Mouse (Mus musculus) adrenal gland, postnatal 14 days (tissue): ENCODE measurements at regions not wholly inside any gene's neighbourhood (a gene's known extent, or its start where the extent isn't known, plus 50 kb on each side); places are given as distances from the start of the nearest gene placed in this dataset.

Experiments
- DNase-seq: peaks from one replicate; pipeline ENCODE4 v3.0.0; 2021; ENCODE audit warnings: mixed read lengths

DNA sequence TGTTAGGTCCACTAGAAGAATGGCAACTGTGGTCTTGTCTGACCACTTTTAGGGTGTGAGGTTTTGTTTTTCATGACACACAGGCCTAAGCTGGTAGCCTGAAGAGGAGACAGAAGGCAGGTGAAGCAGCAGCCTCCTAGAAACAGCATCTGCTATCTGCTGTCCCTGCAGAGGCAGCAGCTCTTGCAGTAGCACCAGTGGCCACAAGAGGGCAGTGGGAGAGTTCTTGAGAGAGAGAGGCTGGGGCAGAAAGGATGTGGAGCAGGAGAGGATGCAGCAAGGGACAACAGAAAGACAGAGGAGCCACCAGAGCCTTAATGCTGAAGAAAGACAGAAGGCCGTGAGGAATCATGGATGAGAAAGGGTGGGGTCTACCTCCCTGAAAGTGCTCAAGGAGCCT is 88.1 kb upstream of the Usp51 start:
- peak; percentile 75 for DNase-seq

DNA sequence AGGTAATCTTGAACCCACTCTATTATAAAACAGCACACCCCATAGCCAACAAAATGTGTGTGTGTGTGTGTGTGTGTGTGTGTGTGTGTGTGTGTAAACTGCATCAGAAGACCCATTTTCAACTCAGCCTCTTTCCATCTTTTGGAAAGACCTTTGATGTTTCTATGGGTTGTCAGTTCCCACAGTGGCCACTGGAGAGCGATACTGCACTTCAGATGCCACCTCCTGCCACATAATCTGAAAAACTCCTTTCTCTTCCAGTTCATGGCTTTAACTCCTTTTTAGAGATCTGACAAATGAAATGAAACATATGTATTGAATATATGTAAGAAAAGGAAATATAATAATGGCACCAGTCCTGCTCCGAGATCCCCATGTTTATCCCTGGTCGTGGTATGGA is 79.3 kb upstream of the Usp51 start:
- peak; percentile 17 for DNase-seq

GRCm38 (mm10) chrX:152946201-152946600 is 60.1 kb upstream of the Usp51 start:
- DNase-seq = no peak
